Mouse (Mus musculus): Measurements from ENCODE around the gene Sgms1. TPM values are rescaled to one million over a fixed set of nuclear protein-coding genes. Genes with fewer than 3 reads are reported as not detected.

Gene Sgms1
- polyA plus RNA-seq, 1 experiment, result 5.3 TPM

GRCm38 (mm10) chr19:32287839-32288238 is 101.7 kb downstream of the Sgms1 start:
- no peaks in the 10 kb centered on the region for H3K79me3 ChIP-seq (ENCODE audit: low read depth)
- H3K4me3 ChIP-seq (ENCODE audit: insufficient read depth, poor library complexity, severe bottlenecking), result no peak overlapping the region
- H3K79me2 ChIP-seq (ENCODE audit: control insufficient read depth, insufficient read depth), result no peaks in the 10 kb centered on the region
- no peak for TF ChIP-seq USF1 (IDR thresholded peaks at IDR 0.05; ENCODE audit: low read depth)
- no peak for TF ChIP-seq MAX (IDR thresholded peaks at IDR 0.05)
- TF ChIP-seq CTCF (IDR thresholded peaks at IDR 0.05; ENCODE audit: control insufficient read depth, insufficient read depth, insufficient read length), result no peak
- no peak for TF ChIP-seq CEBPB (IDR thresholded peaks at IDR 0.05; ENCODE audit: low read depth)
- TF ChIP-seq MYOG (IDR thresholded peaks at IDR 0.05; ENCODE audit: control insufficient read depth, extremely low read depth, insufficient read length), result no peak
- TF ChIP-seq MYOD1 (IDR thresholded peaks at IDR 0.05; ENCODE audit: control insufficient read depth, insufficient read length, low read depth), result no peak
- no peak for TF ChIP-seq FOSL1 (IDR thresholded peaks at IDR 0.05; ENCODE audit: insufficient read depth, low read length, poor library complexity, severe bottlenecking)
- no peaks in the 10 kb centered on the region for H3K36me3 ChIP-seq (ENCODE audit: control insufficient read depth, insufficient read depth)
- no peaks in the 10 kb centered on the region for H3K27me3 ChIP-seq (ENCODE audit: control insufficient read depth, insufficient read depth, insufficient read length)
- no peak overlapping the region for H3ac ChIP-seq (ENCODE audit: control insufficient read depth, insufficient read length, low read depth)

DNA sequence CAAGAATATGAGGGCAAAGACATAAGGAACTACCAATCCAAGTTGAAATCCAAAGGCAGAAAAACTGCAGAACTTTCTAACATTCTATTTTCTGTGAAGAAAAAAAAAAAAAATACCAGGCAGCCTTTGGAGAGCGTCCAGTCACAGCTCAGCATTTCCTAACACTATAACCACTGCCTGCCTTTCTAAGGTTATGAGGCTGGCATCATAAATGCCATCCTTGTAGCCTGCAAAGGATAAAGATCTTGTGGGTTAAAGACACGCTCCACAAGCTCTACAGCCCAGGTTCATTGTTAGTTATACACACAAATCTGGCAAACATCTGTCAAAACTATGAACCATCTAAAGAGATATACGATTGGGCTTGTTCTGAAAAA is 104.1 kb downstream of the Sgms1 start:
- H3K79me2 ChIP-seq (ENCODE audit: control insufficient read depth, insufficient read depth), result no peaks in the 10 kb centered on the region
- H3K4me3 ChIP-seq (ENCODE audit: insufficient read depth, poor library complexity, severe bottlenecking), result no peak overlapping the region
- no peak overlapping the region for H3ac ChIP-seq (ENCODE audit: control insufficient read depth, insufficient read length, low read depth)
- no peaks in the 10 kb centered on the region for H3K27me3 ChIP-seq (ENCODE audit: control insufficient read depth, insufficient read depth, insufficient read length)
- TF ChIP-seq FOSL1 (IDR thresholded peaks at IDR 0.05; ENCODE audit: insufficient read depth, low read length, poor library complexity, severe bottlenecking) (no peak), MYOD1 (IDR thresholded peaks at IDR 0.05; ENCODE audit: control insufficient read depth, insufficient read length, low read depth) (no peak), MAX (IDR thresholded peaks at IDR 0.05) (no peak), USF1 (IDR thresholded peaks at IDR 0.05; ENCODE audit: low read depth) (no peak)
- H3K79me3 ChIP-seq (ENCODE audit: low read depth), result no peaks in the 10 kb centered on the region
- H3K36me3 ChIP-seq (ENCODE audit: control insufficient read depth, insufficient read depth), result no peaks in the 10 kb centered on the region

DNA sequence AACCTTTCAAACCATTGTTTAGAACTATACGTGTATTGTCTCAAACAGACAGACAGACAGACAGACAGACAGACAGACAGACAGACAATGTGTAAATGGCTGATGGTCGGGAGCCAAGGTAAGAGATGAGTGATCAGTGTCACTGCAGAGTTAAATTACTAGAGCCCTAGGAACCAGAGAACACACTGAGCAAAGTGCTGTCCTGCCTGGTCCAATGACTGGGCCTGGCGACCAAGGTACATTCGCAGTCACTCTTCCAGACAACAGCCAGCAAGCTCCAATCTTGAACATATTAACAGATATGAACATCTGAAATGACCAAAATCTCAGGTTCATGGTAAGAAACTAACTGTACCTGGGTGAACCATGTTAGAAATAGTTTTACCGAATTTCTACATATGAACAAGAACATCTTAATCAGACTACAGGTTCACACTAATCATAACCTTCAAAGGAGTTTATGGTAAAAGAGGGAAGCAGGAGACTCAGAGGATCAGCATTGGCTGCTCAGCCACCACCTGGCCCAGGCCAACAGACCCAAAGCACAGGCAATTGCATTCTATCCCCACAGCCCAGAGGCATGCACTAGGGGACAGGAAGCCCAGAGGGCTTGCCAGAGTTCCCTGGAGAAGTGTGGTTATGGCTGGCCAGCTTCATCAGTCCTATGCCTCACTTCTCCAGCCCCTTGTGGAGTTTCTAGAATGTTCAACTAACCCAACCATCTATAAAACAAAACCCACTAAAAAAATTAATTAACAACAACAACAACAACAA is 104.6 kb downstream of the Sgms1 start:
- Histone ChIP-seq H3K79me3 (ENCODE audit: low read depth) (no peaks in the 10 kb centered on the region), H3K4me3 (ENCODE audit: insufficient read depth, poor library complexity, severe bottlenecking) (no peak overlapping the region), H3K79me2 (ENCODE audit: control insufficient read depth, insufficient read depth) (no peaks in the 10 kb centered on the region), H3ac (ENCODE audit: control insufficient read depth, insufficient read length, low read depth) (no peak overlapping the region), H3K27me3 (ENCODE audit: control insufficient read depth, insufficient read depth, insufficient read length) (no peaks in the 10 kb centered on the region), H3K36me3 (ENCODE audit: control insufficient read depth, insufficient read depth) (no peaks in the 10 kb centered on the region)
- TF ChIP-seq USF1 (IDR thresholded peaks at IDR 0.05; ENCODE audit: low read depth) (no peak), MAX (IDR thresholded peaks at IDR 0.05) (no peak), FOSL1 (IDR thresholded peaks at IDR 0.05; ENCODE audit: insufficient read depth, low read length, poor library complexity, severe bottlenecking) (no peak), MYOD1 (IDR thresholded peaks at IDR 0.05; ENCODE audit: control insufficient read depth, insufficient read length, low read depth) (no peak), MYOG (IDR thresholded peaks at IDR 0.05; ENCODE audit: control insufficient read depth, extremely low read depth, insufficient read length) (no peak), CTCF (IDR thresholded peaks at IDR 0.05; ENCODE audit: control insufficient read depth, insufficient read depth, insufficient read length) (no peak), CEBPB (IDR thresholded peaks at IDR 0.05; ENCODE audit: low read depth) (no peak)

DNA sequence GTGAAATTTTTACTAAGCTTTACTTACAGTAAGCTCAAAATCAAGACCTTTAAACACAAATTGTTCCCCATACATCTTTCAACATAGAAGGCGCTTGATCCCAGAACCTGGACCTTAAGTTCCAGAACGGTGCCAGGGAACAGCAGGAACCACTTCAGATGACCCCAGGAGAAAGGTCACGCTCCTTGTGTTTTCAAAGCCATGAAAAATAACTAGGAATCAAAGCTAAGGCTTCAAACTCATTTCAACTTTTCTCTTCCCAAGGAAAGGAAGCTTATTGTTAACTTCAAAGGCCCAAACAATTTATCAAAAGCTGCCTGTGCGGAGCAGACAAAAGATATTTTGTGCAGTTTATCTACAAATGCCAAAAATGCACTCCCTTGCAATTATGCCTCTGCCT is 107.6 kb downstream of the Sgms1 start:
- Histone ChIP-seq H3K4me3 (ENCODE audit: insufficient read depth, poor library complexity, severe bottlenecking) (no peak overlapping the region), H3K36me3 (ENCODE audit: control insufficient read depth, insufficient read depth) (no peaks in the 10 kb centered on the region), H3K79me2 (ENCODE audit: control insufficient read depth, insufficient read depth) (no peaks in the 10 kb centered on the region), H3K27me3 (ENCODE audit: control insufficient read depth, insufficient read depth, insufficient read length) (no peaks in the 10 kb centered on the region), H3ac (ENCODE audit: control insufficient read depth, insufficient read length, low read depth) (no peak overlapping the region), H3K79me3 (ENCODE audit: low read depth) (peaks cover 3% of the 10 kb centered on the region)
- TF ChIP-seq FOSL1 (IDR thresholded peaks at IDR 0.05; ENCODE audit: insufficient read depth, low read length, poor library complexity, severe bottlenecking) (no peak), MYOG (IDR thresholded peaks at IDR 0.05; ENCODE audit: control insufficient read depth, extremely low read depth, insufficient read length) (no peak), MAX (IDR thresholded peaks at IDR 0.05) (no peak), MYOD1 (IDR thresholded peaks at IDR 0.05; ENCODE audit: control insufficient read depth, insufficient read length, low read depth) (no peak), CTCF (IDR thresholded peaks at IDR 0.05; ENCODE audit: control insufficient read depth, insufficient read depth, insufficient read length) (no peak), USF1 (IDR thresholded peaks at IDR 0.05; ENCODE audit: low read depth) (no peak), CEBPB (IDR thresholded peaks at IDR 0.05; ENCODE audit: low read depth) (no peak)

DNA sequence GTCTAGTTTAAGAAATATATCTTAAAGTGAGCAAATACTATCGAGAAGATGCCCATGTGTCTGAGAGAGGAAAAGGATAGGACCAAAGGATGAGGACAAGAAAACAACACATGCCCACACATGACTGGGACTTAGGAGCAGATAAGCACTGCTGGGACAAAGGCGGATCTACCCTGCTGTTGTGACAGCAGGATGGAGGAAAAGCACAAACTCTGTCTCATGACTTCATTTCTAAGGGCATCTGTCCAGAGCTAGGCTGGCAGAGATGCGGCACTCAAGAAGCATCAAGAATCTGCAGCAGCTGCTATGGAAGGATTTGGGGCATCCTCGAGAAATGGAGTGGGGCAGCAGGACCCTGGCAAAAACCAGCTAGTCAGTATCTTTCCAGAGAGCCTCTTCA is 109.1 kb downstream of the Sgms1 start:
- no peaks in the 10 kb centered on the region for H3K79me2 ChIP-seq (ENCODE audit: control insufficient read depth, insufficient read depth)
- TF ChIP-seq CEBPB (IDR thresholded peaks at IDR 0.05; ENCODE audit: low read depth), result no peak
- TF ChIP-seq MAX (IDR thresholded peaks at IDR 0.05), result no peak
- no peak for TF ChIP-seq MYOD1 (IDR thresholded peaks at IDR 0.05; ENCODE audit: control insufficient read depth, insufficient read length, low read depth)
- no peak for TF ChIP-seq FOSL1 (IDR thresholded peaks at IDR 0.05; ENCODE audit: insufficient read depth, low read length, poor library complexity, severe bottlenecking)
- no peak for TF ChIP-seq CTCF (IDR thresholded peaks at IDR 0.05; ENCODE audit: control insufficient read depth, insufficient read depth, insufficient read length)
- no peak for TF ChIP-seq MYOG (IDR thresholded peaks at IDR 0.05; ENCODE audit: control insufficient read depth, extremely low read depth, insufficient read length)
- no peak for TF ChIP-seq USF1 (IDR thresholded peaks at IDR 0.05; ENCODE audit: low read depth)
- no peak overlapping the region for H3ac ChIP-seq (ENCODE audit: control insufficient read depth, insufficient read length, low read depth)
- no peaks in the 10 kb centered on the region for H3K36me3 ChIP-seq (ENCODE audit: control insufficient read depth, insufficient read depth)
- H3K27me3 ChIP-seq (ENCODE audit: control insufficient read depth, insufficient read depth, insufficient read length), result no peaks in the 10 kb centered on the region
- H3K4me3 ChIP-seq (ENCODE audit: insufficient read depth, poor library complexity, severe bottlenecking), result no peak overlapping the region
- H3K79me3 ChIP-seq (ENCODE audit: low read depth), result peaks cover 3% of the 10 kb centered on the region

Data from C2C12 (cell line).